Mouse (Mus musculus): ENCODE measurements around the gene Cyp27b1.
"Not testable (repeated sequence)": the region's sequence is repeated elsewhere in the genome, so short reads cannot be mapped to it uniquely, and the experiment has no call there.

Gene Cyp27b1

GRCm38 (mm10) chr10:127050119-127050474 lies 2.0 kb downstream of the Cyp27b1 start:
- no peak for DNase-seq

GRCm38 (mm10) chr10:127054646-127055045 lies 6.6 kb downstream of the Cyp27b1 start:
- DNase-seq: peak; percentile 55 to 58

GRCm38 (mm10) chr10:127055406-127055805 lies 7.4 kb downstream of the Cyp27b1 start:
- DNase-seq: no peak

- DNase-seq: no peak
These were observed 8.4 kb downstream of the Cyp27b1 start for GRCm38 (mm10) chr10:127056490-127056889.

GRCm38 (mm10) chr10:127058161-127058560 lies 10.1 kb downstream of the Cyp27b1 start:
- DNase-seq: peak; percentile 89 to 90

GRCm38 (mm10) chr10:127058708-127059107 lies 10.7 kb downstream of the Cyp27b1 start:
- DNase-seq: peak in 1 of 2 experiments; percentile 33

- peak; percentile 52 to 66 for DNase-seq
These were observed 11.3 kb downstream of the Cyp27b1 start for GRCm38 (mm10) chr10:127059174-127059967.

- DNase-seq: peak; percentile 91 to 92
These were observed 12.2 kb downstream of the Cyp27b1 start, which contains the start of gene March9 for GRCm38 (mm10) chr10:127059968-127060916. March9 (minus strand) TSS chr10:127060184.

GRCm38 (mm10) chr10:127061085-127061484 lies 13.0 kb downstream of the Cyp27b1 start:
- DNase-seq: peak in 1 of 2 experiments; percentile 36

GRCm38 (mm10) chr10:127061513-127061912 lies 13.5 kb downstream of the Cyp27b1 start:
- DNase-seq: no peak

GRCm38 (mm10) chr10:127062101-127062500 lies 14.1 kb downstream of the Cyp27b1 start:
- DNase-seq: not testable (repeated sequence)

- DNase-seq: peak in 1 of 2 experiments; percentile 33
These were observed 14.5 kb downstream of the Cyp27b1 start for GRCm38 (mm10) chr10:127062503-127062902.

- peak; percentile 99 to 100 for DNase-seq
These were observed 15.3 kb downstream of the Cyp27b1 start, which contains the start of gene Cdk4 for GRCm38 (mm10) chr10:127063239-127063872. Cdk4 (plus strand) TSS chr10:127063534.

GRCm38 (mm10) chr10:127063913-127064870 lies 16.1 kb downstream of the Cyp27b1 start:
- peak in 1 of 2 experiments; percentile 51 for DNase-seq

GRCm38 (mm10) chr10:127065981-127066380 lies 17.9 kb downstream of the Cyp27b1 start:
- DNase-seq: no peak

- no peak for DNase-seq
These were observed 18.5 kb downstream of the Cyp27b1 start for GRCm38 (mm10) chr10:127066519-127067018.

GRCm38 (mm10) chr10:127068360-127069038 lies 20.4 kb downstream of the Cyp27b1 start:
- no peak for DNase-seq

- peak in 1 of 2 experiments; percentile 28 for DNase-seq
These were observed 21.5 kb downstream of the Cyp27b1 start for GRCm38 (mm10) chr10:127069281-127070189.
